Mouse (Mus musculus) WW6 (cell line): Measurements from ENCODE around the gene Ptprj.

ENCODE experiments used
- DNase-seq: peaks from one replicate; pipeline ENCODE4 v3.0.0-alpha.2; 2013; ENCODE audit warnings: low read depth, low spot score

The Ptprj gene

DNA sequence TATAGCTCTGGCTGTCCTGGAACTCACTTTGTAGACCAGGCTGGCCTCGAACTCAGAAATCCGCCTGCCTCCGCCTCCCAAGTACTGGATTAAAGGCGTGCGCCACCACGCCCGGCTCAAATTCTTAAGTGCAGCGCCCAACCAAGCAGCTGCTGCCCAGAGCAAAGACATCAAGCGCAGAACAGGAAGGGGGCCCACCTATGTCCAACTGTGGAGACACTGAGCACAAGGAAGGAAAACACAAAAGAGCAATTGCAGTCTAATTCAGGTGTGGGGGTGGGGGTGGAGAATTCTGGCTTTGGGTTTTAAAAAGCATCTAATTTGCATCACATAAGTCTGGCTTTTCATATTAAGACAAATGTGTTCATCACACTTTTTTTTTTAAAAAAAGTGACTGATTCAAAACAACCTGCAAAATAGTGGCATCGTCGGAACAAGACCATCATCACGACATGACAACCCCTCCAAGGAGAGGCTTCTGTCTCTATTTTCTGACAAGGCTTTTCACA, 20.7 kb downstream of the Ptprj start:
- no peak for DNase-seq

- no peak for DNase-seq
These were observed 21.3 kb downstream of the Ptprj start for GRCm38 (mm10) chr2:90559015-90559687.

- DNase-seq, result no peak
These were observed 22.1 kb downstream of the Ptprj start for GRCm38 (mm10) chr2:90558361-90558760.

- no peak for DNase-seq
These were observed 22.5 kb downstream of the Ptprj start for GRCm38 (mm10) chr2:90557913-90558312.

DNA sequence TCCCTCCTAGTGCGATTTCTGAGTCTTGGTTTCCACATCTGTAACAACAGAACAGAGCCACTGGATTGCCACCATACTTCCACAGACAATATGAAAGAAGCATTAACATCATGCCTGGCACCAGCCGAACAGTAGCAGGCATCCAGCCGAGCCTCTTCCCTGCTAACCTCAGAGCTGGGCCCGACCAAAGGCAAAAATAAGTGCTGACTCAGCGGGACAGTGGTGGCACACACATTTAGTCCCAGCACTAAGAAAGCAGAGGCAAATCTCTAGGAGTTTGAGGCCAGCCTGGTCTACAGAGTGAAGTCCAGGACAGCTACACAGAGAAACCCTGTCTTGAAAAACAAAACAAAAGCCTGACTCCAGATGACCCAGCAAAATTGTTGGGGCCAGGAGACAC, 24.7 kb downstream of the Ptprj start:
- DNase-seq, result no peak

GRCm38 (mm10) chr2:90554806-90555205, 25.6 kb downstream of the Ptprj start:
- DNase-seq, result no peak

GRCm38 (mm10) chr2:90553861-90554260, 26.6 kb downstream of the Ptprj start:
- no peak for DNase-seq

DNA sequence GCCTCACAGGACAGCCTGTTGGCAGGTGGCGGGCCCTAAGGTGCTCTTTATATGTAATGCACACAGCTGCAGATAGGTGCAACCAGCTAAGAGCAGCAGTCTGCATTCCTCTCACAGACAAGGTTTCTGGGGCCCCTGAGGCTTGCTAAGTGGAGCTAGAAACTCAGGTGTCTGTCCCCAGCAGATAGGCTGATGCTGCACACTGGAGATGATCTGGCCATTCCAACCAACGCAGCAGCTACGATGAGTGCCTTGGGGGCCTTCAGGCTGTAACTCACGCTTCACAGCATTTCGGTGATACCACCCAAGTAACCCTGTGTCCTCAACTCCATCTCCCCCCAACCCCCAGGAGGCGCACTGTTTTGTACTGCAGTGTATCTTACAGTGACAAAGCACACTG, 29.8 kb downstream of the Ptprj start:
- DNase-seq, result no peak

GRCm38 (mm10) chr2:90548541-90548940, 31.9 kb downstream of the Ptprj start:
- no peak for DNase-seq

GRCm38 (mm10) chr2:90547144-90547609, 33.3 kb downstream of the Ptprj start:
- no peak for DNase-seq

DNA sequence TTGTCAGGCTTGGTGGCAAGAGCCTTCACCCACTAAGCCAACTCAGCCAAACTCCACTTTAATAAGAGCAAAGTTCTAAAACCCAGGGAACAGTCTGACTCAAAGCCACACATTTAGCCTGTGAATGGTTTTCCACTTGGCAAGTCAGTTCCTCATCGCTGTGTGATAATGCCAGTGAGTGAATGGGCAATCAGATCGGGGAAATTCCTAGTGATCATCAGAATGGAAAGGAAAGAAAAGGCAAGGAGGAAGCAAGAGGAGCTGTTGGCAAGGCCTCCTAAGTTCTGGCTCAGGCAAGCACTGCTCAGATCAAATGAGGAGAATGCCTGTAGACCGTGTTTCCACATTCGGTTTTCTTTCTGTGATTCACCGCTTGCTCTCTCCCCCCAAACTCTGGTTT, 35.2 kb downstream of the Ptprj start:
- DNase-seq, result no peak

- DNase-seq, result no peak
These were observed 36.5 kb downstream of the Ptprj start for GRCm38 (mm10) chr2:90543989-90544388.

DNA sequence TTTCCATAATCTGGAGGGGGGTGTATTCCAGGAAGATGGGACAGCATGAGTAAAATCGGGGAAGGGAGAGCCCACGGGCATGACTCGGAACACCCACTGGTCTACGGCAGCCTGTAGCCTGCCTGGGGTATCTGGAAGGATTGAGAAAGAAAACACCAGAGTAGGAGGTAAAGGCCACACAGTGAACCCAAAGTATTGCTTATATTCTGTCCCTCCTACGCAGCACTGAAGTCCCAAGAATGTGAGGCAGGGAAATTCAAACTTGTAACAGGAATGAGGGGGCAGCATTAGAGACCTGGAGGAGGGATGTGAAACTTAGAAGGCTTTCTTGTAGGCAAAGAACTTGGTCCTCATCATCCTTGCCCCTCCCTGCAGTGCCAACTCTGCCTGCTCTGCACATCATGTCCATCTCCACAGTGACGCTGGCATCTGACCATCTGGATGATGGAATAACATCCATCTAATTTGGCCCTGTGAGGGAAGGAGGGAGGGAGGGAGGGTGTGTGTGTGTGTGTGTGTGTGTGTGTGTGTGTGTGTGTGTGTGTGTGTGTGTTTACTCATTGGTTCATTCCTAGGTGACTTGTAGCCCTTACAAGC, 37.2 kb downstream of the Ptprj start:
- no peak for DNase-seq

- DNase-seq, result no peak
These were observed 37.8 kb downstream of the Ptprj start for GRCm38 (mm10) chr2:90542656-90543055.

- no peak for DNase-seq
These were observed 41.2 kb downstream of the Ptprj start for GRCm38 (mm10) chr2:90539206-90539605.

DNA sequence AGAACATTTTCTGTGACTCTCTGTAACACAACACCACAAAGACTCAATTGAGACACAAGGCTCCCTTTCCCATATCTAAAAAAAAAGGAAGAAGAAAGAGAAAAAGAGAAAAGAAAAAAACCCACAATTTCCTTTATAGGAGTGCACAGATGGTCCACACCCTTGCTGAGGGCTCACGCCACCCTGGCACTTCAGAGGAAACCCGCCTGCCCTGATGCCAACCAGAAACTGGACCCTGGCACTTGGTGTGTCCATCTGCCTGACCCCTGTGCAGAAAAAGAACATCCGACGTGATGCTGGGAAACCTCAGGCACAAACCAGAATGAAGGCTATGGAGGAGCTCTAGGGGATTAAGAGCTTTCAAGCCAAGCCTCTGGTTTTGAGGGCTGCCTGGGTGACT, 43.2 kb downstream of the Ptprj start:
- no peak for DNase-seq

- DNase-seq, result no peak
These were observed 43.9 kb downstream of the Ptprj start for GRCm38 (mm10) chr2:90536555-90536954.

GRCm38 (mm10) chr2:90534751-90535150, 45.7 kb downstream of the Ptprj start:
- no peak for DNase-seq

- no peak for DNase-seq
These were observed 46.5 kb downstream of the Ptprj start for GRCm38 (mm10) chr2:90533944-90534343.

DNA sequence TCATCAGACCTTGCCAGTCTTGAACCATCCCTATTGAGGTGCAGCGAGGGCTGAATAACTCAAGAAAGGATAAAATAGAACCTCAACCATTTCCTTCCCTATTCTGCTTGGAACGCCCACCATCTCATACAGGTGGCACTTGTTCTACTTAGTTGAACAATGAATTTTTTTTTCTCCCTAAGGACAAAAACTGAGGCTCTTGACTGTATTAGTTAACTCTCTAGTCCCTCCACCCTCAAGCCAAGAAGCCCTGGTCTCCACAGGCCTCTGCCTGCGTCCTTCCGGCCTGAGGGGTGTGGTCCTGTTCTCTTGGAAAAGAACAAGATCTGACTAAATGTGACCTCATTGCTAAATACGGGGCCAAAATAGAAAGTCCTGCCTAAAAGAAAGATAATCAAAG, 48.4 kb downstream of the Ptprj start:
- no peak for DNase-seq

GRCm38 (mm10) chr2:90528107-90528506, 52.3 kb downstream of the Ptprj start:
- DNase-seq, result no peak

DNA sequence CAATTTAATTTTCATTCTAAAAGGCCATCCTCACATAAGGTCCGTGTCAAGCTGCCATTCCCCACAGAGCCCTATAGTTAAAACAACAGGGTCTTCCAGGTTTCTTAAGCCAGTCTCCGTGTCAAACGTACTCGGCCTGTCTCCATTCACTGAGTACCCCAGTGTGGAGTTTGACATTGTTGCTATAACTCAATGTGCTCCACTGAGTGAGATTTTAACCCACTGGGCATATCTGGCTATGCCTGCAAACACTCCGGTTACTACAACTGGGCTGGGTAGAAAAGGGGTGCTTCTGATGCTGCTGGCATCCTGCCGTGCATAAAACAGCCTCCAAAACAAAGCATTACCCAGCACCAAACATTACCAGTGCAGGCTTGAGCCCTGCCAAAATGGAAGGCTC, 53.5 kb downstream of the Ptprj start:
- DNase-seq, result no peak

GRCm38 (mm10) chr2:90526564-90526963, 53.9 kb downstream of the Ptprj start:
- DNase-seq, result no peak
